Mouse (Mus musculus) cerebellum, adult (tissue): ENCODE measurements at regions not wholly inside any gene's neighbourhood (a gene's known extent, or its start where the extent isn't known, plus 50 kb on each side); places are given as distances from the start of the nearest gene placed in this dataset.

ENCODE experiments used
- ATAC-seq: cut with Nextera tagmentation; 2 replicates; pipeline ENCODE4 v1.9.2; 2017; ENCODE audit warnings: mild to moderate bottlenecking, moderate library complexity, mixed read lengths; ENCODE audit not compliant: insufficient number of reproducible peaks, low FRiP score, low TSS enrichment

- ATAC-seq: no peak
These were observed 403.0 kb upstream of the Slc35b3 start for GRCm38 (mm10) chr13:39363637-39364036.

GRCm38 (mm10) chr13:39362536-39362935, 401.9 kb upstream of the Slc35b3 start:
- ATAC-seq: no peak

DNA sequence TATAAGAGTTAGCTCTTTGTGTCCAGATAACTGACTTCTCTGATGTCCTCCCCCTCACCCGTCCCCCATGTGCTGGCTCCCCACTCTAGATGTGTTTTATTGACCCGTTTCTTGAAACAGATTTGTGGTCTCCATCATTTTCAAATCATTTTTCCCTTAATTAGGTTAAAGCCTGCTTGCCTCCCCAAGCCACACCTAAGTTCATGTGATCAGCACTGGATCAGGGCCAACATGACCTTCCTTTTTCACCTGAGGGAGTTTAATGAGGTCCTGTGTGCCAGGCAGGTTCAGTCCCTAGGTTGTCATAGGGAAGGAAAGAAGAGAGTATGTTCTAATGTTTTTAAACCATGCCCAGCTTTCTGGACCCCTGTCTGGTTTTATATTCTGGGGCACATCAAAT, 390.9 kb upstream of the Slc35b3 start:
- ATAC-seq: no peak

DNA sequence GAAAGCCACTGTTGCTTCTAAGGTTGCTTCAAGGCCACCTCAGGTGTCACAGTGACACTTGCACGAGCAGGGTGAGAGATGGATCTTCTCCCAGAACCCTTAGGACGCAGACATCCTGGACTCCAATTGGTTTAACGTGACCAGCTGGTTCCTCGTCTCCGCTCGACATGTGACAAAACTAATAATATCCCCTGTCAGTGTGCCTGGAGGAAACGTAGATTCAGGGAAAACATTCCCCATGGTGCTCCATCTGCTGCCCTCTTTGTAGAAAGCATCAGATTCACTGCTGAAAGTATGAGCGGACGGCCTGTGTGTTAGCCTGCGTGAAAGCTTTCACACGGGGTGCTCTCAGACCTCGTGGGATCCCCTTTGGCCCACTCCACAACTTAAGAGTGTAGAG, 390.0 kb upstream of the Slc35b3 start:
- ATAC-seq: peak; percentile 94

GRCm38 (mm10) chr13:39347761-39348160, 387.1 kb upstream of the Slc35b3 start:
- peak; percentile 59 for ATAC-seq

DNA sequence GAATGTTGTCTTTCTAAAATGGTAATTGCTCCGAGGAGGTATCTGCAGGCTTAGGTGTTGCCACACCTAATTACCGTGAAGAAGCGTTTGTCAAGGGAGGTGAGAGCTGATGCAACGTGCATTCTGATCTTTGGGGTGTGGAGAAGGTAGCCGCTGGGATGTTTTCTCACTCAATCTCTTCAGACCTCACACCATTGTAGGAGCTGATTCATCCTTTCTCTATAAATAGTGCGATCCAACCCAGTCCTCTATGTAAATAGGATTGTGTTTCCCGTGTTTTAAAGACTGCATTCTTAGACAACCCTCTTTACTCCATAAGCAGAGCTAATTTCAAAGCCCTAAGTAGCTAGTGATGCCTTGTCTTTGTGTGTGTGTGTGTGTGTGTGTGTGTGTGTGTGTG, 374.2 kb upstream of the Slc35b3 start:
- ATAC-seq: no peak

DNA sequence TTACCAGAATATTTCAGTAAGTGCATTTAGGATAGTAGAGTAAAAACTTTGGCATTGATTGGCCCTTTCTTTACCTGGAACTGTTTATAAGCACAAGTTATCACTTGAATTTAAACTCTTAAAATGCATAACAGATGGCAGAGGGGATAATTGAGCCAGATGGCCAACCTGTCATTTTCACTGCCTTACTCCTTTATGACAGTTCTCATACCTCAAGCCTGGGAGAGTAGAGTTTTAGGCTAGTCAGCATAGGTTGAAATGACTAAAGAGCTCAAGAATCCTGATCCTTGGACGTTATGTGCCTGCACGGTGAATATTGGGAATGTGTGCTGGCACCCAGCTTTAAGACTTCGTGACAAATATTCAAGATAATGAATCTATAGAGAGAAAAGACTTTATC, 369.1 kb upstream of the Slc35b3 start:
- ATAC-seq: peak; percentile 60; the same call in 1 of the 2 replicates

GRCm38 (mm10) chr13:39326176-39326575, 365.5 kb upstream of the Slc35b3 start:
- no peak for ATAC-seq

DNA sequence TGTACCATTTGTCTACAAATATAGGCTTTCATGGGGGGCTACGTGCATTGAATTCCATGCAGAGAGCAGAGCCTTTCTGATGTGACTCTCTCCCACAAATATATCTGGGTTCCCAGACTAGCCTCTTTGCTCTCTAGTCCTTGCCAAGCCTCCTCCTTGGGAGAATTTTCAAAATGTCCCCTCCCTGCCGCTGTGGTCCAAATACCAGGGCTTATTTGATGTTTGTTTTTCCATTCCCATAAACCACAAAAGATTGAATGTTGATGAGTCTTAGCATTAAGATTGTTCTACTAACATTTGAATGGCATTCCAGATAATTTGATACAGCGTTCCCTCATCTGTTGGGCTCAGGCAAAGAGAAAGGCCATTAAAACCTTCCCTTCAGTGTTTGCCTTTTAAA, 360.4 kb upstream of the Slc35b3 start:
- ATAC-seq: no peak

- no peak for ATAC-seq
These were observed 349.1 kb upstream of the Slc35b3 start for GRCm38 (mm10) chr13:39309758-39310157.

DNA sequence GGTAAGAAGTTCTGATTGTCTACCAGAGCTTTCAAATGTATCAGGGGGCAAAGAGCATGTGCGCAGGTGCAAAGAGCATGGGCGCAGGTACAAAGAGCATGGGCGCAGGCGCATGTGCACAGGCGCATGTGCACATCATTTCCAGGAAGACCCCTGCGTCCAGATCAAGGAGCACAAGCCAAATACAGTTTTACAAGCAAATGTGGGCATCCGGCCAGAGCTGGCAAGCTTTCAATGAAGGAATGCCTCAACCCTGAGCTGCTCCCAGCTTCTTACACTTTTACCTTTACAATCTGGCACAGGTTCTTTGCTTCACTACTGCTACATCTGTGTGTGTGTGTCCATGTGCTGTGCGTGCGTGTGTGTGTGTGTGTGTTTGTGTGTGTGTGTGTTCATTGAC, 347.2 kb upstream of the Slc35b3 start:
- ATAC-seq: no peak

DNA sequence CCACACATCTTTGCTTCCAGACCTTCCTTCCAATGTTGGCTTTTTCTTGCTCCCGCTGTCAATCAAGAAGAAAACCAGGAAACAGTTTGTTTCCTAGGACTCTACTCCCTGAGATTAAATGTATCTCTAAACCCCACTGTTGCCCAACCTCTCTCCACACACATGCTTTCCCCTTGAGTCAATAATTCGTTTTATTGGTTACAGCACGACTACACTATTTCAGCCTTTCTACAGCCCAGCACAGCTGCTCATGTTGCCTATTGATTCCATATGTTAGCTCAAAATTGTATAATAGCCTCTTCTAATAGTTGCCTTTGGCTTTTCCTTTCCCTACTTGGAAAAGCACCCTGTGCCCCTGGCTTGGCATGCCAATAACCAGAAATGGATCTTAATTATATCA, 346.2 kb upstream of the Slc35b3 start:
- ATAC-seq: no peak

DNA sequence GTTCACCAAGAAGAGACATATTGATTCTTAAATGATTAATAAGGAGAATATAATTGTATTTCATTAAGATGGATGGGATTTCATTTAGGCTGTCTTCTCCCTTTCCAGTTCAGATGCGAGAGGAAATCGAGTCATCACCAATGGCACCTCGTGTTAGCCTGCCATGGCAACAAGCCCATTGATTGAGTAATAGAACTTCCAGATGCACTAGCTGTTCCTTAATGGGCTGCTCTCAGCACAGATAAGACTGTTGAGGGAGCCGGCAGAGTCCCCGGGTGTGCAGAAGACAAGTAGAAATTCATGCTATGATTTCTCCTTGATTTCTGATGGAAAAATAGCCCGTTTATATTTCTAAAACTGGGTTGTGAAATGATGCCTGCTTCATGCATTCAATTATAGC, 336.5 kb upstream of the Slc35b3 start:
- no peak for ATAC-seq

GRCm38 (mm10) chr13:39290216-39290960, 329.7 kb upstream of the Slc35b3 start:
- ATAC-seq: no peak

GRCm38 (mm10) chr13:39282272-39282671, 321.6 kb upstream of the Slc35b3 start:
- ATAC-seq: no peak

DNA sequence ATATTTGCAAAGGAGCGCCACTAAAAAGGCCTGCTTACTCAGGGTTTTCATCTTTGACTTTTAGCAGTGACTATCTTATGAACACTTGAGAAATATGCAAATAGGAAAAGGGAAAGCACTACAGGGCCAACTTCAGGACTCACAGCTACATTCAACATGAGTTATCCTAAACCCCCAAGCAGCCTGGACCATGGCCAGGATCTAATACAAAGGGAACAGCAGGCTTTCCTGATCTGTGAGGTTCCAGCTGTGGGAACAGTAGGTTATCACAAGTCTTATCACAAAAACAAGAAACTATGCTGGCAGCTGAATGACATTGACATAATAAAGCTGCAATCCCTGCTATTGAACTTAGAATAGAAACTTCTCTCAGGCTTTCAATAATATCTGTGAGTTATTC, 317.4 kb upstream of the Slc35b3 start:
- no peak for ATAC-seq

DNA sequence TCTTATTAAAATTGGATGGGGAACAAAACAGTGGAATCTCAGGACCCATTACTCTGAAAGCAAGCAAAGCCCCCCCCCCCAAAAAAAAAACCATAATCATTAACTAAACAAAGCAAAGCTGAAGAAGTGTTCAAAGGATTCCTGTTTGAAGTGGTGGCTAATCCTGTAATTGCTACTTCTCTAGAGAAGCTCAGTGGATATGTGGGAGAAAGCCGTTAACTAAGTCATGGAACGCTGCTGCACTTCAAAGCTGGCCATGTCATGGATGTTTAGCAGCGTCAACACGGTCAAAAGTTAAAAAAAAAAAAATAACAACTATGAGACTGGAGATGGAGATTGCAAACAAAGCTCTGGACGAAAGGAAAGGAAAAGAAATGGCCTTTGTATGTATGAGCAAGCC, 305.3 kb upstream of the Slc35b3 start:
- ATAC-seq: no peak

- no peak for ATAC-seq
These were observed 296.0 kb upstream of the Slc35b3 start for GRCm38 (mm10) chr13:39256708-39257107.

DNA sequence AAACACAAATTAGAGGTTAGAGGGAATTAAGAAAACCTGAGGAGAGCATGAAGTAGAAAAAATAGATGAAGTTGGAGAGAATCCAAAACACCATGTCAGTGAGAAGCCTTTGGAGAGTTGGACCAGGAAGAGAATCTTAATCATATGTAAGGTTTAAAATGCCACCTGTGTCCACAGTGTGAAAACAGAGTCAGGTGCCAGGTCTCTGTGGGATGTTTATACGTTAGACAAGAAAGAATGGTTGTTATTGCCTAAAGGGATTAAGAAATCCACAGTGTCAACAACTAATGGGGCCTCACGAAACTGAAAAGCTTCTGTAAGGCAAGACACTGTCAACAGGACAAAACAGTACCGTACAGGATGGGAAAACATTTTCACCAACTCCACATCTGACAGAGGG, 294.7 kb upstream of the Slc35b3 start:
- ATAC-seq: no peak

GRCm38 (mm10) chr13:39252591-39252990, 291.9 kb upstream of the Slc35b3 start:
- ATAC-seq: no peak

- no peak for ATAC-seq
These were observed 289.4 kb upstream of the Slc35b3 start for GRCm38 (mm10) chr13:39250096-39250495.

DNA sequence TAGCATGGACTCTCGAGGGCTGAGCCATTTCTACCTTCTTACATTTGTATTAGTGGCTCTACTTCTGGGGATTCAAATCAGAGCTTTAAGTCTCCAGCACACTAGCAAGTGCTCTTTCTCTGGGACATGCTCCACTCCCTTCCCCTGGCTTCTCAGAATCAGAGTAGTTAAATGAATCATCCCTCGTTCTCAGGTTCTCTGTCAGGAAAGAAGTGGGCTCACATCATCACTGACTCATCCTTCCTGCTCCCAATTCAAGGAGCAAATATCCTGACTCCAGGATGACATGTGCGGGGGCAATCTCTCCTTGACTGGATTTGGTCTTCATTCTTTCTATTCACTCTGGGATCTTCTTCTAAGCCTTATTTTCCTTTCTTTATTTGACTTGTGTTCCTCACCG, 266.2 kb upstream of the Slc35b3 start:
- no peak for ATAC-seq

DNA sequence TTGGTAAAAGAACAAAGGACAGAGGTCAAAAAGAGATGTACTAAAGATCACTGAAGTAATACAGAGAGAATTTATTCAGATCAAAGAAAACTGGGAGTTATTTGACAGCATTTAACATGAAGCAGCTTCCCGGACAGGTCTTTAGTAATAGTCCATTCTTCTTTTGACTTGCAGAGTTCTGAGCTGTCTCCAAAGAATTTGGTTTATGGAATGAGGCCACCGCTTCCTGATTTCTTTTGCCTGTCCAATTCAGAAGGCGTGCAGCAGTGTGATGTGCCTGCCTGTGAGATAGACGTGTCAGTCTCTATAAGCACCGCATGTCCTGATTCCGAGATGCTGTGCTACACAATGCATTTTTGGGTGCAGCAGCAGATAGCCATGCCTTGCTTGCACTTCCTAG, 265.0 kb upstream of the Slc35b3 start:
- ATAC-seq: no peak
